Mouse (Mus musculus) neural tube, embryonic 15.5 days (tissue): Measurements from ENCODE around the gene Zfp954. TPM values are rescaled to one million over a fixed set of nuclear protein-coding genes. Genes with fewer than 3 reads are reported as not detected.
"Not testable (repeated sequence)": the region's sequence is repeated elsewhere in the genome, so short reads cannot be mapped to it uniquely, and the experiment has no call there.

Experiments used
- ATAC-seq: fragments of 200-750 bp; cut with Nextera tagmentation; 2 replicates; pipeline ENCODE4 v1.8.0; 2017; ENCODE audit warnings: mild to moderate bottlenecking, moderate TSS enrichment, moderate library complexity; ENCODE audit not compliant: low FRiP score
- H3K27ac ChIP-seq: fragments of 300-500 bp; sonication (generic); replicated peaks from 2 replicates; pipeline ENCODE4 v1.5.1; 2015; ENCODE audit warnings: mild to moderate bottlenecking, inconsistent platforms
- H3K27me3 ChIP-seq: fragments of 300-500 bp; sonication (generic); replicated peaks from 2 replicates; pipeline ENCODE4 v1.6.1; 2015; ENCODE audit warnings: inconsistent platforms
- H3K36me3 ChIP-seq: fragments of 300-500 bp; sonication (generic); 2 replicates; pipeline ENCODE4 v1.6.1; 2015; ENCODE audit warnings: inconsistent platforms
- H3K4me1 ChIP-seq: fragments of 300-500 bp; sonication (generic); 2 replicates; pipeline ENCODE4 v1.6.1; 2015; ENCODE audit warnings: inconsistent platforms
- H3K4me2 ChIP-seq: fragments of 300-500 bp; sonication (generic); 2 replicates; pipeline ENCODE4 v1.6.1; 2015; ENCODE audit warnings: inconsistent platforms, mild to moderate bottlenecking, moderate library complexity
- H3K4me3 ChIP-seq: fragments of 300-500 bp; sonication (generic); replicated peaks from 2 replicates; pipeline ENCODE4 v1.5.1; 2015; ENCODE audit warnings: mild to moderate bottlenecking, inconsistent platforms
- H3K9ac ChIP-seq: fragments of 300-500 bp; sonication (generic); replicated peaks from 2 replicates; pipeline ENCODE4 v1.6.1; 2015; ENCODE audit warnings: mild to moderate bottlenecking, inconsistent platforms
- H3K9me3 ChIP-seq: fragments of 300-500 bp; sonication (generic); replicated peaks from 2 replicates; pipeline ENCODE4 v1.6.1; 2016; ENCODE audit warnings: inconsistent platforms
- WGBS: fragments of 180-500 bp; shearing (Covaris S2); methylation state at CpG from one replicate; pipeline ENCODE4 v1.1.7; 2015; ENCODE audit warnings: mixed read lengths; 5-methylcytosine and 5-hydroxymethylcytosine counted together
- polyA plus RNA-seq: library from polyadenylated mRNA; unstranded; fragments of >200 nt; fragmentation: Nextera tagmentation; extraction: Ambion mirVana; gene quantifications from 2 replicates; pipeline ENCODE4 v1.2.1, GENCODE M21; 2015

The Zfp954 gene
- polyA plus RNA-seq, result 18.5 and 20.2 TPM in 2 replicates

DNA sequence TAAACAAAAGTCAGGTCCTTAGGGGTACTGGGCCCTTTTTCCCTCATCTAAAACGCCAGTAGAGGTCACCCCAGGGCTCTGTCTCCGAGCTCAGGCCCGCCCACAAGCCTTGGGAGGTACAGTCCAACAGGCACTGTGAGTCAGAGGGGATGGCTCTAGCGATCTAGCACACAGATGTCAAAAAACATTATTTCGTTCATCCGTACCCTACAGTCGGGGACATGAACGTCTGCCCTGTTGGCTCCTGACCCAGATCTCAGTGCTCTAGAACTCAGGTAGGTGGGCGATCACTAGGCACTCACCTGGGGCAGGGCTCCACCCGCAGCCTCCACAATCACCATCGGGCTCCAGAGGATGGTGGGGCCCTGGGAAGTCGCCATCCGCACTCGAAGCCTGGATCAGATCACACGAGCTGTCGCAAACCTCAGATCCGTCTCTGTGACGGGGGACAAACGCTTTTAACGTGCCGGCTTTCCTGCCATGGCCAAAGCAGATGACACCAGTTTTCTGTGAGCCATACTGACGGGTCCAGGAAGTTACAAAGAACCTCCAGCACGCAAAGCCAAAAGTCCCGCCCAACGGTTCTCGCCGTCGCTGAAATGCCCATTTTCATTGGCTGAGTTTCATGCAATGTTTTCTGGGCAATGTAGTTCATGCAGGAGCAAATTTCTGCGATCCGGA is at the start of gene Zfp954:
Zfp954 (minus strand) TSS at position 568 of the 681 bp plus-strand sequence.
- Histone ChIP-seq H3K4me2 (peak within 1 kb of the TSS; percentile 70), H3K9ac (peak within 1 kb of the TSS; percentile 70), H3K9me3 (no peaks in the 10 kb centered on the region), H3K27ac (peak within 1 kb of the TSS; percentile 77), H3K36me3 (peaks cover 30% of the 10 kb centered on the region), H3K27me3 (no peaks in the 10 kb centered on the region), H3K4me1 (peaks cover 17% of the 10 kb centered on the region), H3K4me3 (peak within 1 kb of the TSS; percentile 65)
- peak; percentile 96 for ATAC-seq
- under 1% methylated on average over 30 of the region's 30 CpGs for WGBS

DNA sequence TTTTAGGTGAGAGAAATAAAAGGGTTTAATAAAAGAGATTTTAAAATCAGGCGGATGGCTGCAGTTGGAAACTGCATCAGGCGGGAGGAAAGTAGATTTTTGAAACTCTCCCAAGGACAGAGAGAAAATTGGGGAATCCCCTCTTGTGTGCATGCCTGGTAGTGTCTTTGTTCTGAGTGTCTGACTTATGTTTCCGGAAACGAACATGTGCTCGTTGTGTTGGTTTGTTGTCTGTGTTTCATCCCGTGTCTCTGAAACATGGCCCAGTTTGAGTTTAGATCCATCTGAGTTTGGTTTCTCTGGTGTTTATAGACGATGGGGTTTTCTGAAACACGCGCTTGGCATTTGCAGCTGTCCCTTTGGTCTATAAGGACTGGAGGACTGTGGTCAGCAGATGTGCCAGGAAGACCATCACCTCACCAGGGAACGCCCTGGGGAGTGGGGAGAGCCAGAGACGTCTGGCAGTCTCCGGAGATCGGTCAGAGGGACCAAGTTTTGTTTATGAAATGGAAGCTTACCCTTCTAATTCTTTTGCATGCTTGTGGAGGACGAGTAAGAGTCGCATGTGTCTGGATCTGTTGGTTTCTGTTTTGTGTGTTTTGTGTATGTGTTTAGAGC is 24.8 kb upstream of the Zfp954 start:
- no peak for ATAC-seq
- Histone ChIP-seq H3K9ac (no peak overlapping the region), H3K4me2 (no peak overlapping the region), H3K27me3 (no peaks in the 10 kb centered on the region), H3K27ac (no peak overlapping the region), H3K9me3 (0 out of 2 replicates have a peak, but pooled peaks cover 2% of the 10 kb centered on the region), H3K4me1 (no peaks in the 10 kb centered on the region), H3K36me3 (no peaks in the 10 kb centered on the region), H3K4me3 (no peak overlapping the region)
- 90% methylated on average over 15 of the region's 15 CpGs for WGBS

DNA sequence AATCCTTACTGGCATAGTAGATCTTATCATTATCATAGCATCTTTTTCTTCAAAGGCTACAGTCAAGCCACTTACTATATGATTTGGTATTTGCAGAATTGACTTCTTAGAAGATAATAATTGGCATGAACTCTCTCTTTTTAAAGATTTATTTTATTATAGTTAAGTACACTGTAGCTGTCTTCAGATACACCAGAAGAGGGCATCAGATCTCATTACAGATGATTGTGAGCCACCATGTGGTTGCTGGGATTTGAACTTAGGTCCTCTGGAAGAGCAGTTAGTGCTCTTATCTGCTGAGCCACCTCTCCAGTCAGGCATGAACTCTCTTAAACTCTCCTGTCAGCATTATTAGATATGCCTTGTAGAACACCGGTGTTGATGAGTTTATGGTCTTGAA is 22.9 kb upstream of the Zfp954 start:
- no peak overlapping the region for H3K27ac ChIP-seq
- no peak overlapping the region for H3K4me2 ChIP-seq
- no peaks in the 10 kb centered on the region for H3K27me3 ChIP-seq
- H3K36me3 ChIP-seq, result no peaks in the 10 kb centered on the region
- WGBS, result 90% methylated on average over 1 of the region's 1 CpGs
- no peak overlapping the region for H3K9ac ChIP-seq
- no peaks in the 10 kb centered on the region for H3K4me1 ChIP-seq
- 0 out of 2 replicates have a peak, but pooled peaks cover 2% of the 10 kb centered on the region for H3K9me3 ChIP-seq
- H3K4me3 ChIP-seq, result no peak overlapping the region
- no peak for ATAC-seq

DNA sequence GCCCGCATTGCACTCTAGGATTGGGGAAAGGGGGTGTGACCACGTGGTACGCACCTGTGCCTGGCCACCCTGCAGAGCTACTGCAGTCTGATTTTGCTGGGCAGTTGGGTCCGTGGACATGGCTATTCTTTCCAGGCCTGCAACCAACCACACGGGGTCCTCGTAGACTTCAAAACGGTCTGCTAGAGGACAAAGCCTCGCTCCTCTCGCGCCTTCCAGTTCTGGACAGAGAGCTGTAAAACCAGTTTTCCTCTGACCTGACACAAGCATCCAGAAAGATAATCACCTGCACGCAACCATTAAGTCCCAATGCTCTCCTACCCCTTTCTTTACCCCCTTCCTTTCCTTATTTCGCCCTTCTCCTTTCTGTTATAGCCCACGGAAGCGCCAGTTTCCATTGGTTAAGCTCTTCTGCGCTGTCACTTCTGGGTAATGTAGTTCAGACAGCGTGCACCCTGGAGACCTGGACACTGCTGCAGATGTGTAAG is 15.1 kb upstream of the Zfp954 start, which contains the start of gene Zfp773:
Zfp773 (minus strand) TSS at position 377 of the 488 bp plus-strand sequence.
- Histone ChIP-seq H3K27me3 (no peaks in the 10 kb centered on the region), H3K9me3 (no peaks in the 10 kb centered on the region), H3K9ac (peak within 1 kb of the TSS; percentile 68), H3K27ac (peak within 1 kb of the TSS; percentile 86), H3K4me1 (peaks cover 15% of the 10 kb centered on the region), H3K4me2 (peak within 1 kb of the TSS; percentile 68), H3K4me3 (peak within 1 kb of the TSS; percentile 59), H3K36me3 (peaks cover 18% of the 10 kb centered on the region)
- ATAC-seq, result peak; percentile 98
- 6% methylated on average over 16 of the region's 16 CpGs for WGBS

DNA sequence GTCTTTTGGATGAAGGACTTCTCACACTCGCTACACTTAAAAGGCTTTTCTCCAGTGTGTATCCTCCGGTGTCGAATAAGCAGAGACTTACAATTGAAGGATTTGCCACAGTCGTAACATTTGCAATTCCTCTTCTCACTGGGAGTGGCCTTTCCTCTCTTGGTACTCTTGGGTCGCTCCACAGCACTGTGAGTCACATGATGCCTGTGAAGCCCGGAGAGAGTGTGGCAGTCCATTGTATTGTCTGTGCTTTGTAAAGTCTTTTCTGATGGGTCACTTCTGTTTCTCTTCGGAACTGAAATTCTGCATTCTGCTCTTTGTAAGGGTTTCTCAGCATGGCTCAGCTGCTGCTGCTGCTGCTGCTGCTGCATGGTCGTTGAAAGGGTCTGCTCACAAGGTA is 11.5 kb upstream of the Zfp954 start:
- H3K4me3 ChIP-seq, result no peak overlapping the region
- H3K4me1 ChIP-seq, result peaks cover 15% of the 10 kb centered on the region
- H3K27me3 ChIP-seq, result no peaks in the 10 kb centered on the region
- H3K9ac ChIP-seq, result no peak overlapping the region
- WGBS, result 78% methylated on average over 8 of the region's 8 CpGs
- ATAC-seq, result no peak
- H3K4me2 ChIP-seq, result no peak overlapping the region
- 0 out of 2 replicates have a peak, but pooled peaks cover 3% of the 10 kb centered on the region for H3K9me3 ChIP-seq
- H3K36me3 ChIP-seq, result peaks cover 25% of the 10 kb centered on the region
- no peak overlapping the region for H3K27ac ChIP-seq

DNA sequence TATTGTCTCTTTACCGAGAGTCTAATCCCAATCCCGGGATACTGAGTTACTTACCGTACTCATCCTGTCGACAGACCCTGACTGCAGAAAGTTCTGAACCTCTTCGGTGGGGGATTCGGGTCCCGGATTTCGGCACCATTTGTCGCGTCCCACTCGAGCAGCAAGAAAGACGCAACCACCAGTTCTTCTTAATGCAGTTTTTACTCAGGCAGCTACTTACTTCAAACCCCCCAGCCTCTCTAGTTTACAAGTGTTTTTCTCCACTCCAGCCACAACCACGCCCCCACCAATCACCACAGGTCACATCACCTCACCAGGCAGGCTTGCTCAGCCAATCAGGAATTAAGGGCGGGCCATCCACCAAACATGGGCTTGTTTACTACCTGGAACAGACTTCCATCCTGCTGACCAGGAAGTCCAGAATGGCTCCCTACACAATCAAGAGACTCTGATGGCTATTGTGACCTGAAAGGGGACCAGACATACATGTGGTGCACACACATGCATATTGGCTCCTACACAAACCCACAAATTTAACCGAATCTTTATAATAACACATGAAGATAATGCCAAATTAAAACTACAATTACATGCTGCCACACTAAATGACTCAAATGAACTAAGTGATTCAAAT is 9.3 kb upstream of the Zfp954 start:
- H3K4me3 ChIP-seq, H3K27me3 ChIP-seq, H3K4me2 ChIP-seq, H3K4me1 ChIP-seq, H3K9me3 ChIP-seq, ATAC-seq, H3K27ac ChIP-seq, H3K9ac ChIP-seq: not testable (repeated sequence)
- peaks cover 25% of the 10 kb centered on the region for H3K36me3 ChIP-seq
- 96% methylated on average over 15 of the region's 15 CpGs for WGBS

DNA sequence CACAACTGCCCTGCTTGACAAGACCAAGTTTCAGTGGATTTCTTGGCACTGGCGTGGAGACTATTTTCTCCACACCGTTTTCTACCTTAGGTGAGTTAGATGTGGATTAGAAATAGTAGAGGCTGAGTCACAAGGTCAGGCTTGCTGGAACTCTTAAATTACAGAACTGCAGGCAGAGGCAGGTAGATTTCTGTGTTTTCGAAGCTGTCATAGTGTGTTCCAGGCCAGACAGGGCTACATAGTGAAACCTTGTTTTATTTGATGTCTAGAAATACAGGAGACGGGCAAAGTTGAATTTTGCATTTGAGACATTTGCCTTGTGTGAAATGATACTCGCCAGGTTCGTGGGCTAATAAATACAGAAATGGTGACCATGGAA is 303 bp upstream of the Zfp954 start:
- H3K9me3 ChIP-seq, result no peaks in the 10 kb centered on the region
- peak overlapping the region; percentile 70 for H3K9ac ChIP-seq
- peak overlapping the region; percentile 65 for H3K4me3 ChIP-seq
- H3K4me2 ChIP-seq, result peak overlapping the region; percentile 70
- H3K36me3 ChIP-seq, result peaks cover 24% of the 10 kb centered on the region
- ATAC-seq, result peak; percentile 52; the same call in 1 of the 2 replicates
- H3K4me1 ChIP-seq, result peaks cover 17% of the 10 kb centered on the region
- WGBS, result 54% methylated on average over 6 of the region's 6 CpGs
- no peak overlapping the region; the same call in 1 of the 2 replicates for H3K27ac ChIP-seq
- H3K27me3 ChIP-seq, result no peaks in the 10 kb centered on the region

DNA sequence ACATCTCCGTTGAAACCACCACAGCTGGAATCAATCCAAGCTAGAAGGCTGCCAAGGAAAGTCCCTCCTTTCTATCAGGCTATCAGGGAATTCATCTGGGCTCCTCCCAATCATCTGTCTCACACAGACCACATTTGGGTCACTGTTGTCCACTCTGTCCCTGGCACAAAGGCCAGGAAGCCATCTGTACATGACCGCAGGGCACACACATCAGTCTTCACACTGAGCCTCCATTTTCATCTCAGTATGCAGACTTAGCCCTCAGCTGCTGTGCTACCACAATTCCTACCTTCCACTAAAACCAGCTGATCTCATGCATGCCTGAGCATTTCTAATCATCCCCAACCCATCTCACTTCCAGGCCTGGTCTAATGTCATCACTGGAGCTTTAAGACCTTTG is 2.8 kb downstream of the Zfp954 start:
- Histone ChIP-seq H3K4me3 (no peak overlapping the region), H3K9ac (no peak overlapping the region), H3K36me3 (peaks cover 56% of the 10 kb centered on the region)

DNA sequence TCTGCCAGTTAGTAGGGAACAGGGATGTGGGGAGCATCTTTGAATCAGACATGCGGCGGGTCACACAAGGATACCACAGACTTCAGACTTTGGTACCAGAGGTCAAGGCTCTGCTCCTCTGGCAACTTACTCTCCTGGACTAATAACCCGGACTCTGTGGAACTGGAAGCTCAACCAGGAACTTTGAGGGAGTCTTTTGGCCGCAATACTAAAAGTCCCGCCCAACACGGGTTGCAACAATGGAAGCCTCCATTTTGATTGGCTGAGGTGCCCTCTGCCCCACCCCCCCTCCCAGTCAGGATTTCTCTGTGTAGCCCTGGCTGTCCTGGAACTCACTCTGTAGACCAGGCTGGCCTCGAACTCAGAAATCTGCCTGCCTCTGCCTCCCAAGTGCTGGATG is 12.8 kb downstream of the Zfp954 start:
- WGBS, result 92% methylated on average over 7 of the region's 7 CpGs
- H3K36me3 ChIP-seq, result peaks cover 14% of the 10 kb centered on the region
- H3K27me3 ChIP-seq, result no peaks in the 10 kb centered on the region
- H3K4me3 ChIP-seq, result no peak overlapping the region
- no peak overlapping the region for H3K4me2 ChIP-seq
- no peak overlapping the region for H3K9ac ChIP-seq
- no peak for ATAC-seq
- H3K4me1 ChIP-seq, result no peaks in the 10 kb centered on the region
- H3K9me3 ChIP-seq, result no peaks in the 10 kb centered on the region
- H3K27ac ChIP-seq, result no peak overlapping the region

More for the DNA sequence above, 2.8 kb downstream of the Zfp954 start:
- 91% methylated on average over 2 of the region's 2 CpGs for WGBS
- Histone ChIP-seq H3K27ac (no peak overlapping the region), H3K4me1 (peaks cover 17% of the 10 kb centered on the region), H3K4me2 (no peak overlapping the region), H3K27me3 (no peaks in the 10 kb centered on the region), H3K9me3 (no peaks in the 10 kb centered on the region)
- ATAC-seq, result no peak
